Mouse (Mus musculus) thymus, adult 2 months (tissue): ENCODE results near the gene Krt1. TPM values are rescaled to one million over a fixed set of nuclear protein-coding genes. Genes with fewer than 3 reads are reported as not detected.

Experiments
- DNase-seq: peaks from one replicate; pipeline ENCODE4 v3.0.0; 2021
- H3K27ac ChIP-seq: fragments of 200-500 bp; 2 replicates; pipeline ENCODE4 v1.5.1; 2012; ENCODE audit warnings: low read length, control low read depth; ENCODE audit not compliant: control insufficient read depth, insufficient read depth
- H3K27me3 ChIP-seq: fragments of 200-500 bp; 2 replicates; pipeline ENCODE4 v1.6.1; 2012; ENCODE audit warnings: mild to moderate bottlenecking, low read length, moderate library complexity, mixed read lengths; ENCODE audit not compliant: control insufficient read depth, insufficient read depth
- H3K36me3 ChIP-seq: fragments of 200-500 bp; 2 replicates; pipeline ENCODE4 v1.6.1; 2012; ENCODE audit warnings: mild to moderate bottlenecking, low read length, moderate library complexity; ENCODE audit not compliant: control insufficient read depth, insufficient read depth
- H3K4me1 ChIP-seq: fragments of 200-500 bp; replicated peaks from 2 replicates; pipeline ENCODE4 v1.6.1; 2012; ENCODE audit warnings: low read length; ENCODE audit not compliant: control insufficient read depth, insufficient read depth
- H3K4me3 ChIP-seq: fragments of 200-500 bp; 2 replicates; pipeline ENCODE4 v1.5.1; 2012; ENCODE audit warnings: mild to moderate bottlenecking, low read length, control low read depth, moderate library complexity; ENCODE audit not compliant: control insufficient read depth, insufficient read depth
- CTCF ChIP-seq: fragments of 200-500 bp; IDR thresholded peaks from 2 replicates; pipeline ENCODE4 v1.5.1; 2012; ENCODE audit warnings: mild to moderate bottlenecking, control low read depth, low read length, moderate library complexity, borderline replicate concordance; ENCODE audit not compliant: control insufficient read depth, poor library complexity, insufficient read depth; ENCODE audit errors: extremely low read depth
- POLR2A ChIP-seq: fragments of 200-500 bp; IDR thresholded peaks from 2 replicates; pipeline ENCODE4 v1.6.1; 2012; ENCODE audit warnings: mild to moderate bottlenecking, low read length, control low read depth, moderate library complexity; ENCODE audit not compliant: control insufficient read depth, poor library complexity, insufficient read depth; ENCODE audit errors: extremely low read depth
- WGBS: fragments of 180-500 bp; shearing (Covaris S2); methylation state at CpG from one replicate; pipeline ENCODE4 v1.1.7; 2018; 5-methylcytosine and 5-hydroxymethylcytosine counted together
- polyA plus RNA-seq: library from polyadenylated mRNA; depleted of rRNA; stranded (reverse); fragments of >200 nt; gene quantifications from 2 replicates; pipeline ENCODE4 v1.2.3, GENCODE M21; 2012; rRNA removed

Krt1 gene
- 1.1 and 1.7 TPM in 2 replicates for polyA plus RNA-seq

- TF ChIP-seq CTCF: no peak
- TF ChIP-seq POLR2A: no peak
- Histone ChIP-seq H3K27ac (no peak within 1 kb of the TSS), H3K4me3 (no peak within 1 kb of the TSS), H3K4me1 (no peaks in the 10 kb centered on the region), H3K27me3 (peaks cover 5% of the 10 kb centered on the region; the same call in 1 of the 2 replicates), H3K36me3 (no peaks in the 10 kb centered on the region)
- no peak for DNase-seq
- 88% methylated on average over 6 of the region's 6 CpGs for WGBS
Observed at GRCm38 (mm10) chr15:101850694-101851093, at the start of gene Krt1. TSS of gene Krt1 (minus strand) at chr15:101850794.

GRCm38 (mm10) chr15:101895216-101895615 lies 44.6 kb upstream of the Krt1 start:
- TF ChIP-seq POLR2A (no peak), CTCF (no peak)
- WGBS: 97% methylated on average over 4 of the region's 4 CpGs
- Histone ChIP-seq H3K27me3 (no peaks in the 10 kb centered on the region), H3K27ac (no peak overlapping the region), H3K36me3 (no peaks in the 10 kb centered on the region), H3K4me3 (no peak overlapping the region), H3K4me1 (no peaks in the 10 kb centered on the region)
- no peak for DNase-seq

- Histone ChIP-seq H3K4me1 (no peaks in the 10 kb centered on the region), H3K36me3 (no peaks in the 10 kb centered on the region), H3K27ac (no peak within 1 kb of the TSS), H3K27me3 (no peaks in the 10 kb centered on the region), H3K4me3 (no peak within 1 kb of the TSS)
- DNase-seq: no peak
- no peak for TF ChIP-seq CTCF
- no peak for TF ChIP-seq POLR2A
- WGBS: 67% methylated on average over 4 of the region's 4 CpGs
Observed at GRCm38 (mm10) chr15:101892820-101893219, 42.2 kb upstream of the Krt1 start, which contains the start of gene Krt76. TSS of gene Krt76 (minus strand) at chr15:101892920.

GRCm38 (mm10) chr15:101879776-101880175 lies 29.2 kb upstream of the Krt1 start:
- no peak overlapping the region for H3K4me3 ChIP-seq
- H3K4me1 ChIP-seq: no peaks in the 10 kb centered on the region
- TF ChIP-seq POLR2A (no peak), CTCF (no peak)
- no peak for DNase-seq
- H3K27ac ChIP-seq: no peak overlapping the region
- no peaks in the 10 kb centered on the region for H3K27me3 ChIP-seq
- no peaks in the 10 kb centered on the region for H3K36me3 ChIP-seq
- 35% methylated on average over 11 of the region's 11 CpGs for WGBS

- H3K4me3 ChIP-seq: no peak overlapping the region
- H3K36me3 ChIP-seq: no peaks in the 10 kb centered on the region
- TF ChIP-seq CTCF (no peak), POLR2A (no peak)
- 59% methylated on average over 2 of the region's 2 CpGs for WGBS
- no peaks in the 10 kb centered on the region for H3K27me3 ChIP-seq
- H3K27ac ChIP-seq: no peak overlapping the region
- no peak for DNase-seq
- H3K4me1 ChIP-seq: no peaks in the 10 kb centered on the region
Observed at GRCm38 (mm10) chr15:101878041-101878440, 27.4 kb upstream of the Krt1 start.

- Histone ChIP-seq H3K4me3 (no peak overlapping the region), H3K27me3 (no peaks in the 10 kb centered on the region), H3K36me3 (no peaks in the 10 kb centered on the region), H3K4me1 (no peaks in the 10 kb centered on the region), H3K27ac (no peak overlapping the region)
- WGBS: 88% methylated on average over 1 of the region's 1 CpGs
- no peak for DNase-seq
- TF ChIP-seq POLR2A: no peak
- TF ChIP-seq CTCF: no peak
Observed at GRCm38 (mm10) chr15:101874383-101874782, 23.8 kb upstream of the Krt1 start.

- DNase-seq: no peak
- Histone ChIP-seq H3K4me1 (no peaks in the 10 kb centered on the region), H3K27me3 (no peaks in the 10 kb centered on the region), H3K4me3 (no peak overlapping the region), H3K27ac (no peak overlapping the region), H3K36me3 (no peaks in the 10 kb centered on the region)
- TF ChIP-seq CTCF: no peak
- no peak for TF ChIP-seq POLR2A
- WGBS: 84% methylated on average over 4 of the region's 4 CpGs
Observed at GRCm38 (mm10) chr15:101873231-101873630, 22.6 kb upstream of the Krt1 start.
